Mouse (Mus musculus): ENCODE measurements at regions not wholly inside any gene's neighbourhood (a gene's known extent, or its start where the extent isn't known, plus 50 kb on each side); places are given as distances from the start of the nearest gene placed in this dataset.
"Not testable (repeated sequence)": the region's sequence is repeated elsewhere in the genome, so short reads cannot be mapped to it uniquely, and the experiment has no call there.

DNA sequence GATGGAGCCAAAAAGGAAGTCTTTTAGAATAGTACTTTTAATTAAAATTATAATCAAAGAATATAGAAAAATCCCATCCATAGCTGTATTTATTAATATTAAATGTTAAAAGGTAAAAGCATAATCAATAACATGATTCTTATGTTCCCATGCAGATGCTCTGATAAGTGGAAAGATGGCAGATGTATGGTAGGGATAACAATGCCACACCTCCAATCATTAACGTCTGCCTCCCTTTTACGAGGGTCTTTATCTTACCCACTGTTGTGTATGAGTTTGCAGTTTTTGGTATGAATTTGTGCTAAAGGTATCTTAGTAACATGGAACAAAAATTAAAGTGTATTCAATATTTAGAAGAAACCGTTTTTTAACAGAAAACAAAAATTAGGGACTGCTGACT is 127.8 kb downstream of the Alg10b start:
- Histone ChIP-seq H3K27ac (ENCODE audit: low read length) (no peak overlapping the region), H3K27me3 (replicated peaks; ENCODE audit: control insufficient read depth, insufficient read depth, low read length) (no peaks in the 10 kb centered on the region), H3K36me3 (ENCODE audit: control insufficient read depth, insufficient read depth, low read length) (no peaks in the 10 kb centered on the region), H3K9ac (ENCODE audit: low read depth, low read length) (no peak overlapping the region), H3K4me3 (ENCODE audit: low read length) (no peak overlapping the region), H3K9me3 (ENCODE audit: control insufficient read depth, low read length) (no peaks in the 10 kb centered on the region), H3K4me1 (ENCODE audit: control insufficient read depth, insufficient read depth, low read length) (no peaks in the 10 kb centered on the region), H3K4me2 (ENCODE audit: low read depth, low read length) (no peak overlapping the region)
- 72% methylated on average over 3 of the region's 3 CpGs for WGBS
- no peak for ATAC-seq

DNA sequence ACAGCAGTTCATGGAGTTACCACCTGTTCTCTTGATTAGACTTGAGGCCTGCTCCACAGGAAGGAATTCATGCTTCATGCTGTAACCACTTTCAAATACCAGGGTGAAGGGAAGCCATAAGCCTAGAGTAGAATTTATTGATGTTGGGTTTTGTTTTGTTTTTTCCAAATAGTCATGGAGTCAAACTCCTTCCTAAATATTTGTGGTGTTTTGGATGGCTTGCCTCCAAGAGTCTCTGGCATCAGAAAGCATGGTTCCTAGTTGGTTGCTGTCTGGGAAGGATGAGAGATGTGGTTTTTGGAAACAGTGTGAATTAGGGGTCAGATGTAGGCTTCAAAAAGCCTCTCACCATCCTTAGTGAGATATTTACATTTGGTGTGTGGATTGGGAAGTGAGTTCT is 141.5 kb downstream of the Alg10b start:
- ATAC-seq, result no peak
- Histone ChIP-seq H3K9ac (ENCODE audit: low read depth, low read length) (no peak overlapping the region), H3K36me3 (ENCODE audit: control insufficient read depth, insufficient read depth, low read length) (no peaks in the 10 kb centered on the region), H3K4me1 (ENCODE audit: control insufficient read depth, insufficient read depth, low read length) (no peaks in the 10 kb centered on the region), H3K9me3 (ENCODE audit: control insufficient read depth, low read length) (no peaks in the 10 kb centered on the region), H3K4me2 (ENCODE audit: low read depth, low read length) (no peak overlapping the region), H3K4me3 (ENCODE audit: low read length) (no peak overlapping the region), H3K27ac (ENCODE audit: low read length) (no peak overlapping the region), H3K27me3 (replicated peaks; ENCODE audit: control insufficient read depth, insufficient read depth, low read length) (no peaks in the 10 kb centered on the region)

DNA sequence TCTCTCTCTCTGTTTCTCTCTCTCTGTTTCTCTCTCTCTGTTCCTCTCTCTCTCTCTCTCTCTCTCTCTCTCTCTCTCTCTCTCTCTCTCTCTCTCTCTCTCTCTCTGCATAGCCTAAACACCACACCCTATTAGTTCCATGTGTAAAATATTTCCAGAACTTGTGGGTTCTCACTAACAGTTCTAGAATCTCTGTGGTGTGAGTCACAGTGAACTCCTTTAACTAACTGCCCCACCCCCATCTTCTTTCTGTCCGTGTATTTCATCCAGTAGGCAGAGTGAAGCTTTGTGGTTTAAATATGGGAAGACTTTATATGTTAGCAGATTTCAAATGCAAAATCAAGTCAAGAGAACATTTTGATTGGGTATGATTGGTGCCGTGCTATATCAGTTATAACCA is 153.8 kb downstream of the Alg10b start:
- WGBS, result 81% methylated on average over 2 of the region's 2 CpGs
- H3K36me3 ChIP-seq (ENCODE audit: control insufficient read depth, insufficient read depth, low read length), result no peaks in the 10 kb centered on the region
- H3K4me1 ChIP-seq (ENCODE audit: control insufficient read depth, insufficient read depth, low read length), result no peaks in the 10 kb centered on the region
- H3K27me3 ChIP-seq (replicated peaks; ENCODE audit: control insufficient read depth, insufficient read depth, low read length), result no peaks in the 10 kb centered on the region
- H3K4me3 ChIP-seq (ENCODE audit: low read length), result no peak overlapping the region
- H3K9ac ChIP-seq (ENCODE audit: low read depth, low read length), result no peak overlapping the region
- no peak for ATAC-seq
- H3K9me3 ChIP-seq (ENCODE audit: control insufficient read depth, low read length), result no peaks in the 10 kb centered on the region
- H3K4me2 ChIP-seq (ENCODE audit: low read depth, low read length), result no peak overlapping the region
- H3K27ac ChIP-seq (ENCODE audit: low read length), result no peak overlapping the region

GRCm38 (mm10) chr15:90396961-90397360 is 172.8 kb downstream of the Alg10b start:
- Histone ChIP-seq H3K4me2 (ENCODE audit: low read depth, low read length) (no peak overlapping the region), H3K27me3 (replicated peaks; ENCODE audit: control insufficient read depth, insufficient read depth, low read length) (no peaks in the 10 kb centered on the region), H3K9ac (ENCODE audit: low read depth, low read length) (no peak overlapping the region), H3K36me3 (ENCODE audit: control insufficient read depth, insufficient read depth, low read length) (no peaks in the 10 kb centered on the region), H3K4me3 (ENCODE audit: low read length) (no peak overlapping the region), H3K27ac (ENCODE audit: low read length) (no peak overlapping the region), H3K9me3 (ENCODE audit: control insufficient read depth, low read length) (no peaks in the 10 kb centered on the region), H3K4me1 (ENCODE audit: control insufficient read depth, insufficient read depth, low read length) (no peaks in the 10 kb centered on the region)
- ATAC-seq, result no peak
- whole genome bisulfite sequencing, result 86% methylated on average over 3 of the region's 3 CpGs

- H3K4me3 ChIP-seq (ENCODE audit: low read length), result no peak overlapping the region
- no peaks in the 10 kb centered on the region for H3K9me3 ChIP-seq (ENCODE audit: control insufficient read depth, low read length)
- H3K4me1 ChIP-seq (ENCODE audit: control insufficient read depth, insufficient read depth, low read length), result no peaks in the 10 kb centered on the region
- WGBS, result 91% methylated on average over 2 of the region's 2 CpGs
- no peak overlapping the region for H3K4me2 ChIP-seq (ENCODE audit: low read depth, low read length)
- no peaks in the 10 kb centered on the region for H3K36me3 ChIP-seq (ENCODE audit: control insufficient read depth, insufficient read depth, low read length)
- ATAC-seq, result no peak
- H3K9ac ChIP-seq (ENCODE audit: low read depth, low read length), result no peak overlapping the region
- H3K27me3 ChIP-seq (replicated peaks; ENCODE audit: control insufficient read depth, insufficient read depth, low read length), result no peaks in the 10 kb centered on the region
- H3K27ac ChIP-seq (ENCODE audit: low read length), result no peak overlapping the region
Observed at GRCm38 (mm10) chr15:90397691-90398377, 173.7 kb downstream of the Alg10b start.

DNA sequence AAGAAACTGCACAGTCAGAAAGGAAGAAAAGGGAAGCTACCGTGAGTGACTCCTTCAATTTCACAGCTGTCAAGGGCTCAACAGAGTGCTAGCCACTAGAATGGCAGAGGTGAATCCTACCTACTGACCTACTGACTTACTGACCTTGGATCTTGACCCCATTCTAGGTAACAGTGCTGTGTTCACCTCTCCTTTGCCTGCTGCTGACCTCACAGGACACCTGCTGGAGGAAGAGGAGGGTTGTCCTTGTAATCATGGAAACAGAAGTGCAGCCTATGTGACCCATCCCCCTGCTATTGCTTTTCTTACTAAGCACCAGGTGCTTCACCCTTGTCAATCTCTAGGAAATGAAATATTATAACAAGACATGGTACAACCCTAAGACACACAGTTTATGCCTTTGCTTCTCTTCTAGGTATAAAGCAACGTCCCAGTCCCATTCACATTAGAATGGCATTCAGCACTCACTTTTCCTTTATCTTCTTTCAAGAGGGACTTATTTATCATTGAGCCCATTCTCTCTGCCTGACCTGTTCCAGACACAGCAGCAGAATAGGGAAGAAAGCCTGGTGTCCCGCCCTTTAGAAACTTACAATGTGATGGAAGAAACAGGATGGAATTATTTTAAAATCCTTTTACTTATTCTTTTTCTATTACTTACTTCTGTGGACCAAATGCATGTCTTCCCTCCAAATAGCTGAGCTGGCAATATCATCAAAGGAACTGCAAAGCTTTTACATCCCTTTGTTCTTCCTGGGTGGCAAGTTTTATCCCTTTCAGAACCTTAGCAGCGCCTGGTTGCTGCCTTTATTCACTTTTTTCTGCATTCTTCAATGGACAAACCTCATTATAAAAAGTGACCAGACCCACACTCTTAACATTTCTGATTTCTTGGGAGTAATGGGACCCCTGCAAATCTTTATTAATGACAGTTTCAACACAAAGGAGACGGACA is 176.5 kb downstream of the Alg10b start:
- no peaks in the 10 kb centered on the region for H3K27me3 ChIP-seq (replicated peaks; ENCODE audit: control insufficient read depth, insufficient read depth, low read length)
- no peak overlapping the region for H3K27ac ChIP-seq (ENCODE audit: low read length)
- H3K9me3 ChIP-seq (ENCODE audit: control insufficient read depth, low read length), result no peaks in the 10 kb centered on the region
- H3K9ac ChIP-seq (ENCODE audit: low read depth, low read length), result no peak overlapping the region
- no peaks in the 10 kb centered on the region for H3K4me1 ChIP-seq (ENCODE audit: control insufficient read depth, insufficient read depth, low read length)
- 57% methylated on average over 5 of the region's 5 CpGs for WGBS
- ATAC-seq, result no peak
- H3K4me2 ChIP-seq (ENCODE audit: low read depth, low read length), result no peak overlapping the region
- H3K36me3 ChIP-seq (ENCODE audit: control insufficient read depth, insufficient read depth, low read length), result no peaks in the 10 kb centered on the region
- H3K4me3 ChIP-seq (ENCODE audit: low read length), result no peak overlapping the region

- no peaks in the 10 kb centered on the region for H3K36me3 ChIP-seq (ENCODE audit: control insufficient read depth, insufficient read depth, low read length)
- H3K9me3 ChIP-seq (ENCODE audit: control insufficient read depth, low read length), result no peaks in the 10 kb centered on the region
- H3K4me3 ChIP-seq (ENCODE audit: low read length), result no peak overlapping the region
- H3K27me3 ChIP-seq (replicated peaks; ENCODE audit: control insufficient read depth, insufficient read depth, low read length), result no peaks in the 10 kb centered on the region
- ATAC-seq, result no peak
- no peak overlapping the region for H3K27ac ChIP-seq (ENCODE audit: low read length)
- no peak overlapping the region for H3K4me2 ChIP-seq (ENCODE audit: low read depth, low read length)
- WGBS, result 100% methylated on average over 2 of the region's 2 CpGs
- no peaks in the 10 kb centered on the region for H3K4me1 ChIP-seq (ENCODE audit: control insufficient read depth, insufficient read depth, low read length)
- H3K9ac ChIP-seq (ENCODE audit: low read depth, low read length), result no peak overlapping the region
Observed at GRCm38 (mm10) chr15:90420776-90421175, 196.7 kb downstream of the Alg10b start.

GRCm38 (mm10) chr15:90422122-90422614 is 198.1 kb downstream of the Alg10b start:
- Histone ChIP-seq H3K4me1 (ENCODE audit: control insufficient read depth, insufficient read depth, low read length) (no peaks in the 10 kb centered on the region), H3K4me2 (ENCODE audit: low read depth, low read length) (no peak overlapping the region), H3K9ac (ENCODE audit: low read depth, low read length) (no peak overlapping the region), H3K27ac (ENCODE audit: low read length) (no peak overlapping the region), H3K36me3 (ENCODE audit: control insufficient read depth, insufficient read depth, low read length) (no peaks in the 10 kb centered on the region), H3K27me3 (replicated peaks; ENCODE audit: control insufficient read depth, insufficient read depth, low read length) (no peaks in the 10 kb centered on the region), H3K4me3 (ENCODE audit: low read length) (no peak overlapping the region), H3K9me3 (ENCODE audit: control insufficient read depth, low read length) (no peaks in the 10 kb centered on the region)
- no peak for ATAC-seq
- 37% methylated on average over 5 of the region's 5 CpGs for WGBS

GRCm38 (mm10) chr15:90431048-90431447 is 206.9 kb downstream of the Alg10b start:
- H3K4me2 ChIP-seq (ENCODE audit: low read depth, low read length); H3K4me1 ChIP-seq (ENCODE audit: control insufficient read depth, insufficient read depth, low read length); H3K9ac ChIP-seq (ENCODE audit: low read depth, low read length); H3K27me3 ChIP-seq (replicated peaks; ENCODE audit: control insufficient read depth, insufficient read depth, low read length); H3K9me3 ChIP-seq (ENCODE audit: control insufficient read depth, low read length); H3K27ac ChIP-seq (ENCODE audit: low read length); H3K36me3 ChIP-seq (ENCODE audit: control insufficient read depth, insufficient read depth, low read length); H3K4me3 ChIP-seq (ENCODE audit: low read length); ATAC-seq: not testable (repeated sequence)
- 93% methylated on average over 3 of the region's 3 CpGs for WGBS
